8 mouse cellular contexts compared by ENCODE assay signal in the genomic region with DNA sequence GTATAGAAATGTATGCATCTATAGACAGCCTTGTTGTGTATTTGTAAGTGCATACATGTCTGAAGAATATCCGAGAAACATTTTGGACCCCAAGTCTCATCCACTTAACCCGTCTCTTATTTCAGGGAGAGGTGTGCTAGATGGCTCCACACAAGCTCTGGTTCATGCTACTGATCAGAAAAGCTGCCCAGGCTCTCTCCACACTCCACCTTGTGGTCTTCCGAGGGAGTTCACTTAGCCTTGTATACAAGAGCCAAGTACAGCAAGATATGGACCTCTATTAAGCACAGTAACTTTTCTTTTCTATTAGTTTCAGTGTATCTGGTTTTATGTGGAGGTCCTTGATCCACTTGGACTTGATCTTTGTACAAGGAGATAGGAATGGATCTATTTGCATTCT. TPM values are rescaled to one million over a fixed set of nuclear protein-coding genes. Genes with fewer than 3 reads are reported as not detected.
A peak's percentile ranks its signal among the peaks of the same experiment; 100 is the strongest.
DNase-seq lines count a peak whose midpoint lies in the region; ATAC-seq and TF ChIP-seq lines count a peak whose summit lies in the region.

No protein-coding gene starts in this region.

- no peak for TF ChIP-seq EP300 in MEL (IDR thresholded peaks at IDR 0.05; ENCODE audit: low read depth in 1 of 2, low read length in 2 of 2)

- 32% methylated on average over 3 of the region's 3 CpGs for WGBS in liver, adult 2 months
- 32% methylated on average over 3 of the region's 3 CpGs for WGBS in liver, embryonic 12.5 days (ENCODE audit: insufficient replicate concordance)
- WGBS in embryonic facial prominence, embryonic 11.5 days = 51% methylated on average over 3 of the region's 3 CpGs
- WGBS in kidney, postnatal 0 days = 44% methylated on average over 3 of the region's 3 CpGs
- WGBS in forebrain, embryonic 13.5 days = 60% methylated on average over 3 of the region's 3 CpGs

- TF ChIP-seq RAD21 in MEL (IDR thresholded peaks at IDR 0.05; ENCODE audit: low read depth, low read length) = peak; percentile 81

- no peak overlapping the region for H3K4me2 ChIP-seq in liver, embryonic 12.5 days
- H3K4me2 ChIP-seq in embryonic facial prominence, embryonic 11.5 days (ENCODE audit: low read depth, low read length) = no peak overlapping the region
- H3K4me2 ChIP-seq in kidney, postnatal 0 days (ENCODE audit: low read length) = no peak overlapping the region
- no peak overlapping the region for H3K4me2 ChIP-seq in forebrain, embryonic 13.5 days

- no peaks in the 10 kb centered on the region for H3K79me2 ChIP-seq in liver, adult 2 months (ENCODE audit: control insufficient read depth, insufficient read depth, low read length)
- no peaks in the 10 kb centered on the region for H3K79me2 ChIP-seq in MEL (ENCODE audit: control insufficient read depth, insufficient read depth, low read length, poor library complexity)

- H3K27ac ChIP-seq in liver, adult 2 months (replicated peaks; ENCODE audit: insufficient read depth, low read depth, low read length) = no peak overlapping the region
- H3K27ac ChIP-seq in liver, embryonic 12.5 days = no peak overlapping the region
- no peak overlapping the region for H3K27ac ChIP-seq in MEL (ENCODE audit: control insufficient read depth, low read depth, low read length)
- no peak overlapping the region for H3K27ac ChIP-seq in embryonic facial prominence, embryonic 11.5 days (replicated peaks; ENCODE audit: low read depth, low read length)
- H3K27ac ChIP-seq in kidney, postnatal 0 days = no peak overlapping the region
- H3K27ac ChIP-seq in forebrain, embryonic 13.5 days = no peak overlapping the region

- TF ChIP-seq CTCF in liver, adult 2 months (IDR thresholded peaks at IDR 0.05; ENCODE audit: low read depth, low read length) = peak; percentile 69
- TF ChIP-seq CTCF in MEL (IDR thresholded peaks at IDR 0.05 in 2 of 3, conservative IDR thresholded peaks at IDR 0.05 in 1 of 3; ENCODE audit: control insufficient read depth in 1 of 3, insufficient read depth in 1 of 3, low read depth in 2 of 3, low read length in 3 of 3, poor library complexity in 1 of 3, severe bottlenecking in 1 of 3) = peak; percentile 60 to 87 (median 65)
- peak; percentile 83 for TF ChIP-seq CTCF in kidney, postnatal 0 days (IDR thresholded peaks at IDR 0.05; ENCODE audit: low read depth)

- H3K9ac ChIP-seq in liver, adult 2 months (ENCODE audit: low read depth, low read length) = no peak overlapping the region
- H3K9ac ChIP-seq in liver, embryonic 12.5 days = no peak overlapping the region
- no peak overlapping the region for H3K9ac ChIP-seq in MEL (ENCODE audit: control insufficient read depth, low read depth, low read length, poor library complexity, severe bottlenecking)
- no peak overlapping the region for H3K9ac ChIP-seq in embryonic facial prominence, embryonic 11.5 days (replicated peaks; ENCODE audit: low read length)
- no peak overlapping the region for H3K9ac ChIP-seq in kidney, postnatal 0 days (ENCODE audit: low read depth, low read length)
- no peak overlapping the region for H3K9ac ChIP-seq in forebrain, embryonic 13.5 days

- no peak overlapping the region for H3K4me3 ChIP-seq in liver, adult 2 months (ENCODE audit: insufficient read depth, low read depth, low read length)
- H3K4me3 ChIP-seq in liver, embryonic 12.5 days = no peak overlapping the region
- no peak overlapping the region for H3K4me3 ChIP-seq in MEL (ENCODE audit: control insufficient read depth in 1 of 2, insufficient read depth in 1 of 2, low read depth in 2 of 2, low read length in 2 of 2)
- H3K4me3 ChIP-seq in embryonic facial prominence, embryonic 11.5 days (ENCODE audit: low read depth, low read length) = no peak overlapping the region
- no peak overlapping the region for H3K4me3 ChIP-seq in kidney, postnatal 0 days (replicated peaks; ENCODE audit: low read depth, low read length)
- no peak overlapping the region for H3K4me3 ChIP-seq in forebrain, embryonic 13.5 days

- peaks cover 8% of the 10 kb centered on the region for H3K4me1 ChIP-seq in liver, adult 2 months (ENCODE audit: control insufficient read depth, insufficient read depth, low read length)
- no peaks in the 10 kb centered on the region for H3K4me1 ChIP-seq in liver, embryonic 12.5 days
- no peaks in the 10 kb centered on the region for H3K4me1 ChIP-seq in MEL (ENCODE audit: control insufficient read depth in 1 of 2, insufficient read depth in 2 of 2, low read length in 2 of 2)
- H3K4me1 ChIP-seq in embryonic facial prominence, embryonic 11.5 days (ENCODE audit: control insufficient read depth, insufficient read depth, low read length) = no peaks in the 10 kb centered on the region
- H3K4me1 ChIP-seq in kidney, postnatal 0 days (replicated peaks; ENCODE audit: insufficient read depth, low read length) = no peaks in the 10 kb centered on the region
- no peaks in the 10 kb centered on the region for H3K4me1 ChIP-seq in forebrain, embryonic 13.5 days

- no peak for TF ChIP-seq POLR2A in liver, adult 2 months (IDR thresholded peaks at IDR 0.05; ENCODE audit: extremely low read depth, insufficient read depth, low read length)
- no peak for TF ChIP-seq POLR2A in MEL (IDR thresholded peaks at IDR 0.05; ENCODE audit: control insufficient read depth in 1 of 2, insufficient read depth in 1 of 2, low read depth in 1 of 2, low read length in 2 of 2, poor library complexity in 1 of 2)

- H3K9me3 ChIP-seq in liver, embryonic 12.5 days (replicated peaks) = no peaks in the 10 kb centered on the region
- H3K9me3 ChIP-seq in MEL (replicated peaks; ENCODE audit: insufficient read depth, low read length) = no peaks in the 10 kb centered on the region
- no peaks in the 10 kb centered on the region for H3K9me3 ChIP-seq in embryonic facial prominence, embryonic 11.5 days (replicated peaks; ENCODE audit: control insufficient read depth, low read length)
- no peaks in the 10 kb centered on the region for H3K9me3 ChIP-seq in kidney, postnatal 0 days (replicated peaks; ENCODE audit: low read length)
- no peaks in the 10 kb centered on the region for H3K9me3 ChIP-seq in forebrain, embryonic 13.5 days (replicated peaks)

- no peaks in the 10 kb centered on the region for H3K36me3 ChIP-seq in liver, adult 2 months (ENCODE audit: control insufficient read depth, insufficient read depth, low read length)
- H3K36me3 ChIP-seq in liver, embryonic 12.5 days = no peaks in the 10 kb centered on the region
- H3K36me3 ChIP-seq in MEL (ENCODE audit: control insufficient read depth in 1 of 2, insufficient read depth in 2 of 2, low read length in 2 of 2) = peaks cover 0 to 3% of the 10 kb centered on the region in 2 experiments; a peak in 2 of 4 replicates
- H3K36me3 ChIP-seq in embryonic facial prominence, embryonic 11.5 days (replicated peaks; ENCODE audit: control insufficient read depth, insufficient read depth, low read depth, low read length) = no peaks in the 10 kb centered on the region
- H3K36me3 ChIP-seq in kidney, postnatal 0 days (ENCODE audit: insufficient read depth, low read length) = no peaks in the 10 kb centered on the region
- H3K36me3 ChIP-seq in forebrain, embryonic 13.5 days (ENCODE audit: poor library complexity, severe bottlenecking) = no peaks in the 10 kb centered on the region

- no peaks in the 10 kb centered on the region for H3K27me3 ChIP-seq in liver, adult 2 months (ENCODE audit: control insufficient read depth, insufficient read depth, low read length)
- no peaks in the 10 kb centered on the region for H3K27me3 ChIP-seq in liver, embryonic 12.5 days (replicated peaks)
- H3K27me3 ChIP-seq in MEL (ENCODE audit: control insufficient read depth in 1 of 2, insufficient read depth in 2 of 2, low read length in 2 of 2) = no peaks in the 10 kb centered on the region
- no peaks in the 10 kb centered on the region for H3K27me3 ChIP-seq in embryonic facial prominence, embryonic 11.5 days (ENCODE audit: control insufficient read depth, insufficient read depth, low read length)
- no peaks in the 10 kb centered on the region for H3K27me3 ChIP-seq in kidney, postnatal 0 days (ENCODE audit: insufficient read depth, low read length)
- no peaks in the 10 kb centered on the region for H3K27me3 ChIP-seq in forebrain, embryonic 13.5 days

- no peak for ATAC-seq in liver, embryonic 12.5 days
- no peak for ATAC-seq in embryonic facial prominence, embryonic 11.5 days (replicated peaks; ENCODE audit: insufficient number of reproducible peaks, low FRiP score, low TSS enrichment, low read depth)
- ATAC-seq in kidney, postnatal 0 days (replicated peaks; ENCODE audit: low FRiP score, low read depth) = no peak
- ATAC-seq in forebrain, embryonic 13.5 days = no peak; the same call in 1 of the 2 replicates

- peak; percentile 74 for DNase-seq in liver, adult 2 months (ENCODE audit: extremely low read depth, low read depth, low spot score)
- peak; percentile 82 for DNase-seq in MEL (ENCODE audit: low read depth, low spot score)
- DNase-seq in adrenal gland, postnatal 25 days = peak; percentile 32
- DNase-seq in embryonic facial prominence, embryonic 11.5 days (ENCODE audit: low spot score) = peak; percentile 57
- DNase-seq in kidney, postnatal 0 days (ENCODE audit: low spot score) = peak; percentile 68
- peak; percentile 57 for DNase-seq in retina, embryonic 14.5 days (ENCODE audit: low spot score)

TF ChIP-seq in MEL, 35 proteins besides CTCF, POLR2A, EP300 and RAD21:
- TF ChIP-seq ZC3H11A (IDR thresholded peaks at IDR 0.05; ENCODE audit: low read depth, low read length) (peak; percentile 86), SMC3 (IDR thresholded peaks at IDR 0.05; ENCODE audit: low read depth, low read length) (peak; percentile 98), KAT2A (conservative IDR thresholded peaks at IDR 0.05; ENCODE audit: low read depth, low read length) (no peak)

RNA-seq across cellular contexts. Expression of a gene that starts 36.9 kb away (rescaled TPM):
- total RNA-seq in liver, adult 2 months (2014; rRNA removed) = 16.0 and 23.5 TPM in 2 replicates
- 3.8 and 4.7 TPM in 2 replicates for polyA plus RNA-seq in liver, adult 2 months (2012; rRNA removed)
- polyA plus RNA-seq in liver, embryonic 12.5 days (2016; fragmentation: Nextera tagmentation; extraction: Ambion mirVana) = 0.30 and 0.50 TPM in 2 replicates
- total RNA-seq in MEL (2012; rRNA removed) = 2.6 and 2.9 TPM in 2 replicates
- under 1 TPM in 1 of 2 experiments, not detected in 1; 0.38 TPM for polyA plus RNA-seq in MEL (2012; ENCODE audit: insufficient read depth in 1 of 2, insufficient read length in 2 of 2, low read depth in 1 of 2, low replicate concordance in 2 of 2, missing spikeins in 1 of 2)
- total RNA-seq in adrenal gland, postnatal 25 days (2021) = 14.6 and 22.7 TPM in 2 replicates
- polyA plus RNA-seq in embryonic facial prominence, embryonic 11.5 days (2014; fragmentation: Nextera tagmentation; extraction: Ambion mirVana) = 0.13 TPM in 1 of 2 replicates, not detected in the other
- 0.05 and 0.15 TPM in 2 replicates for polyA plus RNA-seq in kidney, postnatal 0 days (2015; fragmentation: Nextera tagmentation; extraction: Ambion mirVana)
- 0.39 and 0.65 TPM in 2 replicates for polyA plus RNA-seq in forebrain, embryonic 13.5 days (2015; fragmentation: Nextera tagmentation; extraction: Ambion mirVana)

Comparison
In these comparisons a context has a peak if more than half of its experiments do, and no peak if none do; other contexts are left out.
1. DNase-seq: peak in every context shown above with its lines; median percentile 82 in MEL; 74 in liver, adult 2 months; 68 in kidney, postnatal 0 days; 57 in embryonic facial prominence, embryonic 11.5 days; 57 in retina, embryonic 14.5 days; 32 in adrenal gland, postnatal 25 days.